Mouse (Mus musculus) MEL (cell line): ENCODE measurements at regions not wholly inside any gene's neighbourhood (a gene's known extent, or its start where the extent isn't known, plus 50 kb on each side); places are given as distances from the start of the nearest gene placed in this dataset.

Source experiments
- DNase-seq: peaks from one replicate; pipeline ENCODE4 v3.0.0; 2011; ENCODE audit warnings: low read depth, low spot score
- H3K27ac ChIP-seq: 2 replicates; pipeline ENCODE4 v1.5.1; 2012; ENCODE audit warnings: low read depth, mild to moderate bottlenecking, control low read depth, low read length, moderate library complexity; ENCODE audit not compliant: control insufficient read depth
- H3K27me3 ChIP-seq, 2 experiments: fragments of 150-350 bp in 1 of 2; sonication (generic) in 1 of 2; 2 replicates each; pipeline ENCODE4 v1.6.1; 2012; ENCODE audit warnings: low read length in 2 of 2, mild to moderate bottlenecking in 2 of 2, improper control_type of control experiment in 1 of 2, moderate library complexity in 1 of 2; ENCODE audit not compliant: insufficient read depth in 2 of 2, control insufficient read depth in 1 of 2
- H3K36me3 ChIP-seq, 2 experiments: 2 replicates each; pipeline ENCODE4 v1.6.1; 2012 to 2014; ENCODE audit warnings: low read length in 2 of 2, improper control_type of control experiment in 1 of 2, inconsistent platforms in 1 of 2, mild to moderate bottlenecking in 1 of 2; ENCODE audit not compliant: insufficient read depth in 2 of 2, control insufficient read depth in 1 of 2
- H3K4me1 ChIP-seq, 2 experiments: fragments of 150-350 bp in 1 of 2; sonication (generic) in 1 of 2; 2 replicates each; pipeline ENCODE4 v1.6.1; 2012; ENCODE audit warnings: low read length in 2 of 2, improper control_type of control experiment in 1 of 2, mild to moderate bottlenecking in 1 of 2; ENCODE audit not compliant: insufficient read depth in 2 of 2, control insufficient read depth in 1 of 2
- H3K4me3 ChIP-seq, 2 experiments: fragments of 150-350 bp in 1 of 2; sonication (generic) in 1 of 2; 2 replicates each; pipeline ENCODE4 v1.5.1; 2012; ENCODE audit warnings: low read depth in 2 of 2, low read length in 2 of 2, mild to moderate bottlenecking in 2 of 2, moderate library complexity in 2 of 2, control low read depth in 1 of 2, improper control_type of control experiment in 1 of 2; ENCODE audit not compliant: control insufficient read depth in 1 of 2, insufficient read depth in 1 of 2
- H3K79me2 ChIP-seq: 2 replicates; pipeline ENCODE4 v1.6.1; 2012; ENCODE audit warnings: mild to moderate bottlenecking, low read length, moderate library complexity; ENCODE audit not compliant: control insufficient read depth, poor library complexity, insufficient read depth
- H3K9ac ChIP-seq: 2 replicates; pipeline ENCODE4 v1.6.1; 2012; ENCODE audit warnings: low read depth, mild to moderate bottlenecking, control low read depth, low read length, moderate library complexity; ENCODE audit not compliant: control insufficient read depth, poor library complexity, severe bottlenecking
- H3K9me3 ChIP-seq: fragments of 150-350 bp; sonication (generic); replicated peaks from 2 replicates; pipeline ENCODE4 v1.6.1; 2012; ENCODE audit warnings: mild to moderate bottlenecking, low read length, improper control_type of control experiment, moderate library complexity; ENCODE audit not compliant: insufficient read depth
- E2F4 ChIP-seq: IDR thresholded peaks from 2 replicates; pipeline ENCODE4 v1.6.1; 2011; ENCODE audit warnings: low read depth, low read length, improper control_type of control experiment, borderline replicate concordance
- EP300 ChIP-seq, 2 experiments: IDR thresholded peaks; 2 replicates each; pipeline ENCODE4 v1.6.1; 2011; ENCODE audit warnings: improper control_type of control experiment in 2 of 2, low read length in 2 of 2, low read depth in 1 of 2, mild to moderate bottlenecking in 1 of 2
- GATA1 ChIP-seq: IDR thresholded peaks from 2 replicates; pipeline ENCODE4 v1.6.1; 2011; ENCODE audit warnings: low read depth, low read length, improper control_type of control experiment
- JUND ChIP-seq: IDR thresholded peaks from 2 replicates; pipeline ENCODE4 v1.6.1; 2011; ENCODE audit warnings: low read depth, mild to moderate bottlenecking, improper control_type of control experiment, low read length
- MAX ChIP-seq: IDR thresholded peaks from 2 replicates; pipeline ENCODE4 v1.6.1; 2011; ENCODE audit warnings: low read length, improper control_type of control experiment
- MAZ ChIP-seq: IDR thresholded peaks from 2 replicates; pipeline ENCODE4 v1.6.1; 2012; ENCODE audit warnings: low read depth, mild to moderate bottlenecking, inconsistent platforms, low read length, improper control_type of control experiment
- NRF1 ChIP-seq: IDR thresholded peaks from 2 replicates; pipeline ENCODE4 v1.6.1; 2014; ENCODE audit warnings: low read depth, mild to moderate bottlenecking, inconsistent platforms, low read length, improper control_type of control experiment, moderate library complexity; ENCODE audit not compliant: poor library complexity, insufficient read depth, severe bottlenecking
- POLR2AphosphoS2 ChIP-seq: IDR thresholded peaks from 2 replicates; pipeline ENCODE4 v1.6.1; 2011; ENCODE audit warnings: low read length, improper control_type of control experiment
- POLR2AphosphoS5 ChIP-seq: IDR thresholded peaks from 2 replicates; pipeline ENCODE4 v1.6.1; 2012; ENCODE audit warnings: low read depth, borderline replicate concordance, mild to moderate bottlenecking, inconsistent platforms, low read length, moderate library complexity, mixed read lengths
- RAD21 ChIP-seq: IDR thresholded peaks from 2 replicates; pipeline ENCODE4 v1.6.1; 2011; ENCODE audit warnings: mild to moderate bottlenecking, low read depth, low read length, improper control_type of control experiment
- SIN3A ChIP-seq: IDR thresholded peaks from 2 replicates; pipeline ENCODE4 v1.6.1; 2012; ENCODE audit warnings: low read length, improper control_type of control experiment, inconsistent platforms
- SMC3 ChIP-seq: IDR thresholded peaks from 2 replicates; pipeline ENCODE4 v1.6.1; 2011; ENCODE audit warnings: low read depth, low read length, improper control_type of control experiment
- TAL1 ChIP-seq: IDR thresholded peaks from 2 replicates; pipeline ENCODE4 v1.6.1; 2012; ENCODE audit warnings: mild to moderate bottlenecking, inconsistent platforms, low read length, moderate library complexity, mixed read lengths
- TBP ChIP-seq: IDR thresholded peaks from 2 replicates; pipeline ENCODE4 v1.8.0; 2011; ENCODE audit warnings: low read depth, low read length, improper control_type of control experiment
- USF1 ChIP-seq: IDR thresholded peaks from 2 replicates; pipeline ENCODE4 v1.6.1; 2014; ENCODE audit warnings: low read depth, mild to moderate bottlenecking, inconsistent platforms, low read length, improper control_type of control experiment, moderate library complexity
- ZNF384 ChIP-seq: IDR thresholded peaks from 2 replicates; pipeline ENCODE4 v1.6.1; 2012; ENCODE audit warnings: low read depth, mild to moderate bottlenecking, inconsistent platforms, low read length, improper control_type of control experiment

GRCm38 (mm10) chr1:77298713-77299132 is 216.2 kb downstream of the Epha4 start:
- peak; percentile 52; the same call in 1 of the 2 replicates for TF ChIP-seq TAL1
- 0 out of 4 replicates have a peak, but pooled peaks of 1 of the 2 experiments have one; percentile 9 for TF ChIP-seq EP300 (IDR thresholded peaks at IDR 0.05; ENCODE audit: low read depth in 1 of 2, low read length in 2 of 2)
- TF ChIP-seq MAZ = no peak
- no peaks in the 10 kb centered on the region for H3K4me1 ChIP-seq
- H3K9me3 ChIP-seq = no peaks in the 10 kb centered on the region
- H3K79me2 ChIP-seq = no peaks in the 10 kb centered on the region
- no peak overlapping the region for H3K9ac ChIP-seq
- H3K27me3 ChIP-seq = no peaks in the 10 kb centered on the region
- no peak overlapping the region for H3K27ac ChIP-seq
- no peaks in the 10 kb centered on the region for H3K36me3 ChIP-seq
- no peak overlapping the region for H3K4me3 ChIP-seq
- DNase-seq = peak; percentile 29

DNA sequence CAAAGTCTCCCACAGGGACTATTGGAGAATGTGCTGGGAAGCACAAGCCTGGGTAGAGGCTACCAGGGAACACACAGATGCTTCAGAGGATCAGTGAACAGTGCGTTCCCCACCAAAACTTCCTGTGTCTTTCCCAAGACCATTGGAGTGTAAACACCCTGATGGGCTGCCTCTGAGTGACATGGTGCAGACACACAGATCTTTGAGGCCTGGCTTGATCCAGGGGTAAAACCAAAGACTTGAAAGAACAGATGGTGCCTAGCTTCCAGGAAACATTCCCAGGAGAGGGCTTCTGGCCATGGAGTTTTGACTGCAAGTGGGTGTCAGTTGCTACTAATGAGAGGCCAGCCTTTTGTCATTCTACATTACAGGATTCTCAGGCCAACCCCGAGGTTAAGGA is 214.1 kb downstream of the Epha4 start:
- Histone ChIP-seq H3K9ac (no peak overlapping the region), H3K36me3 (no peaks in the 10 kb centered on the region), H3K79me2 (no peaks in the 10 kb centered on the region), H3K4me3 (no peak overlapping the region), H3K27me3 (no peaks in the 10 kb centered on the region), H3K27ac (no peak overlapping the region), H3K9me3 (no peaks in the 10 kb centered on the region), H3K4me1 (no peaks in the 10 kb centered on the region)
- TF ChIP-seq POLR2AphosphoS2 (no peak), GATA1 (no peak), SMC3 (no peak), POLR2AphosphoS5 (no peak), ZNF384 (no peak), NRF1 (no peak), E2F4 (no peak), JUND (no peak), MAZ (no peak), TBP (no peak), USF1 (no peak)
- DNase-seq = no peak

GRCm38 (mm10) chr1:77304770-77305169 is 210.1 kb downstream of the Epha4 start:
- no peak for DNase-seq
- TF ChIP-seq E2F4 (no peak), RAD21 (no peak), MAX (no peak), SIN3A (no peak)
- Histone ChIP-seq H3K9me3 (no peaks in the 10 kb centered on the region), H3K4me1 (no peaks in the 10 kb centered on the region), H3K79me2 (no peaks in the 10 kb centered on the region), H3K36me3 (no peaks in the 10 kb centered on the region), H3K4me3 (no peak overlapping the region), H3K27me3 (no peaks in the 10 kb centered on the region), H3K9ac (no peak overlapping the region), H3K27ac (no peak overlapping the region)
